Mouse (Mus musculus): ENCODE data around the gene Ehbp1.
A peak's percentile ranks its signal among the peaks of the same experiment; 100 is the strongest.

Gene Ehbp1

GRCm38 (mm10) chr11:22286885-22287512 lies 55.1 kb downstream of the Ehbp1 start:
- DNase-seq (ENCODE audit: extremely low read depth, low read depth), result peak; percentile 84

GRCm38 (mm10) chr11:22286371-22286872 lies 55.7 kb downstream of the Ehbp1 start:
- DNase-seq (ENCODE audit: extremely low read depth, low read depth), result no peak

DNA sequence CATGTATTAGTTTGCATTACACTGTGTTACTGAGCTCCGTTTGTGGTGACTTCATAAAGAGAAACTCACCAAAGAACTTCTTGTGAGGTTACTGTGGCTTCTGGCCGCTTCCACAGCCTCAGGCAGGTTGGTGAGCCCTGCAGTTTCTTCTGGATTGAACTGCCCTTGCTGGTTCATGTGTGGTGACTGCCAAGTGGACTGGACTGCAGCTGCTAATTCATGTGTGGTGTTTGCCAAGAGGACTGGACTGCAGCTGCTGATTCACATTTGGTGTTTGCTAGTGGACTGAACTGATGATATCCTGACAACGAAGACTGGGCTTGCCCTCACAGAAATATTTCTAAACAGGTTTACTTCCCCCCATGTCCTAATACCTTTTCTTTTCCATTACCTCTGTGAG lies 65.4 kb downstream of the Ehbp1 start:
- no peak for DNase-seq (ENCODE audit: extremely low read depth, low read depth)

- DNase-seq (ENCODE audit: extremely low read depth, low read depth), result no peak
Measured at GRCm38 (mm10) chr11:22274144-22274543, 67.9 kb downstream of the Ehbp1 start.

GRCm38 (mm10) chr11:22273378-22273777 lies 68.7 kb downstream of the Ehbp1 start:
- no peak for DNase-seq (ENCODE audit: extremely low read depth, low read depth)

- DNase-seq (ENCODE audit: extremely low read depth, low read depth), result no peak
Measured at GRCm38 (mm10) chr11:22271889-22272288, 70.2 kb downstream of the Ehbp1 start.

DNA sequence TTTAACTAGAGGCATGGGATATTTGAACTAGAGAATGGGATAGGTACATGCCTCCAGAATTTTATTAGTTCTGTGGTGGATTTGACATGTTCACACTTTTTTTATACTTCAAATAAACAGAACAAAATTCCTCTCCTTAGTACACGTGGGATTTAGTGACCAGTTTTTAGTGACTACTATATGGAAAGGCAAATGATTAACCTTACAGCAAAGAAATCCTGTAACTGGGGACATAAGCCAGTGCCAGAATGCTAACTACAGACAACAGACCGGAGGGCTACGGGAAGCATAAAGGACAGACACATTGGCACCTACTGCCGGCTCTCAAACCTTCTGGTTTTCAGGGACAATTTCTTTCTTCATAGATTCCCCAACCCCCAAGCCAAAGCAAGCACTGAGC lies 72.4 kb downstream of the Ehbp1 start:
- DNase-seq (ENCODE audit: extremely low read depth, low read depth), result no peak

DNA sequence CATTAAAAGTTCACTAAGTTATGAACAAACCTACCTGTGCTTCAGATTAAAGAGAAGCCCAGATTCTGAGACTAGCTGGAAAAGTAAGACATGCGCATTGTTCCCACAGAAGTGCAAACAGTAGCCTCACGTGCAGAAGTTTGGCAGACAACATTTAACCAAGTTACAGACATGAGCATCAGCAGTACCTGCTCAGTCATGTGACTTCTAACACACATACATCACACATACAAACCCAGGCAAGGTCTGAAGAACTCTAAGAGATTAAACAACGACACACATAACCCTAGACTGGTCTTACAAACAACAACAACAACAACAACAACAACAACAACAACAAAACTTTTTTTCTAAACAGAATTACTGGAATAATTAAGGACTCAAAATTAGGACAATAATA lies 72.9 kb downstream of the Ehbp1 start:
- DNase-seq (ENCODE audit: extremely low read depth, low read depth), result no peak

DNA sequence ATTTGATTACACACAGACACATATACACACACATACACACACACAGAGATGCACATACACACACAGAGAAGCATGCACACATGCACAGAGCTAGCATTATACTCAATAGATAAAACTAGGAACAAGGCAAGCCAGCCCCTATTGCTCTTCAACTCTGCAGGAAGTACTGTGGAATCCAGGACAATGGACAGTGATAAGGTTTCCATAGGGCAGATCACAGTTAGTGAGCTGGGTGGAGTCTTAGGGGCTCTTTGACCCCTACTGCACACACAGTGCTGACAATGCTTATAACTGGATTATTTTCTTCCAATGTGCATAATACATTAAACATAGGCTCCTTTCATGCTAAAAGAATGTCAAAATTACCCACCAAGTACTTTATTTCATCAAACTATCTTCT lies 75.1 kb downstream of the Ehbp1 start:
- no peak for DNase-seq (ENCODE audit: extremely low read depth, low read depth)

GRCm38 (mm10) chr11:22255418-22255817 lies 86.7 kb downstream of the Ehbp1 start:
- no peak for DNase-seq (ENCODE audit: extremely low read depth, low read depth)

GRCm38 (mm10) chr11:22249363-22249762 lies 92.7 kb downstream of the Ehbp1 start:
- no peak for DNase-seq (ENCODE audit: extremely low read depth, low read depth)

GRCm38 (mm10) chr11:22247736-22248135 lies 94.4 kb downstream of the Ehbp1 start:
- no peak for DNase-seq (ENCODE audit: extremely low read depth, low read depth)

- DNase-seq (ENCODE audit: extremely low read depth, low read depth), result no peak
Measured at GRCm38 (mm10) chr11:22247069-22247468, 95.0 kb downstream of the Ehbp1 start.

DNA sequence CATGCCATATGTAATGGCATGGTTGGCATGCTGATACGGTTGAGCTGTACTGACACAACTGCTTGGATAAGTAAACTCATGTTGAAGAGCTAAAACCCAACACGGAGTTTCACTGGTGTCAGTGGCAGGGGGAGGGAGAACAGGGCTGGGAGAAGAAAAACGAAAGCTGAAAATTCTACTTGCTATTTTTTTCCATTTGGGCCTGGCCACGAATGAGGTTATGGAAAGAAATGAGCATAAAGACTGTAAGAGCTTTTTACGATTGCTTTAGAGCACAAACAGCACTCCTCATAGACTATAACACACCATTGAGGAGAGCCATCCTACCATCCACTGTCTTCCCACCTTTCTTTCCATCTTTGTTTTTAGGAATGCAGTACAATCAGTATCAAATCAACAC lies 106.5 kb downstream of the Ehbp1 start:
- DNase-seq (ENCODE audit: extremely low read depth, low read depth), result no peak

DNA sequence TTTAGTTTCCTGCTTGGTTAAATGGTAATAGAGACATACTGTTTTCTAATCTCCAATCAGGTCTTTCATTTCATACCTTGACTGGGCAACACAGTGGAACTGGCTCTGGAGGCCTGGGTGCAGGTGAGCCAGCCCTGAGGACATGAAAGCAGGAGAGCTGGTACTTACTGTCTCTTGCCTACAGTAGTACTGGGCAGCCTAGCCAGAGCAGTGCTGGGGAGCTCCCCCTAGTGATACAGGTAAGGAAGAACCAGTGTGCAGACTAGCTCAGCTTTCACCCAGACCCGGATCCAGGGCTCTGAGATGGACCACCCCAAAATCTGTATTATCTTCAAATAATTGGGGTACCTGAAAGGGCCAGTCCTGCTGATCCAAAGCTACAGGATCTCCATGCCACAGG lies 107.4 kb downstream of the Ehbp1 start:
- DNase-seq (ENCODE audit: extremely low read depth, low read depth), result no peak

DNA sequence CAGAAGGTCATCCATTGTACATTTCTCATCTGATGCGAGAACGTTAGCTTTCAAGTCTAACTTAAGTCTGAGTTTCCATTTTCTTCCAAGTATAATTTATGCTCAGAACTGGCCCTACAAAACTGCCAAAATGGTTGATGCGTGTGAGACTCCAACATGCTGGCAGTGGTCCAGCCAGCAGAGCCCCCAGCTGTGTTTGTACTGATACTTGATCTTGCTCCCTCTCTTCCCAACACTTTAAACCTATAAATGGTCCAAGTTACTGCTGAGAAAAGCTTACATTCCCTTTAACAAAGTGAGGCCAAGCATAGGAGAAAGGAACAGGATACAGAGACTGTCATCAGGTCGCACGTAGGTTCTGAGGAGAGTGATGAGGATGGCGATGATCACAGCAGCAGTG lies 111.2 kb downstream of the Ehbp1 start:
- no peak for DNase-seq (ENCODE audit: extremely low read depth, low read depth)

DNA sequence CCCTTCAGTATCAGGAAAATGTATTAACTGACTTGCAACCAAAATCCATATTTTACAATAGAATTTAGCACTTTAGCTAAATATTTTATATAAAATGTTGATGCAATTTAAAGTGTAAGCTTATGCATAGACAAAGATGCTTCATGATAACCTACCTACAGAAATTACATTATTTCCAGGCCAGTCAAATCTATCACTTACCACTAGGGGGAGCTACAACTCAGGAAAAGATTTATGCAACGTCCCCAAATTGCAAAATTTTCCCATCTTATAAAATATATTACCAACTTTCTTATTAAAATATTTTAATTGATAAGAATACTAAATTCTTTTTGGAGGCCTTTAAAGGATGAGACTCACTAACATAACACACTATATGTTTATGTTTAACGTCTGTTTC lies 116.5 kb downstream of the Ehbp1 start:
- DNase-seq (ENCODE audit: extremely low read depth, low read depth), result peak; percentile 21

GRCm38 (mm10) chr11:22218222-22218621 lies 123.9 kb downstream of the Ehbp1 start:
- no peak for DNase-seq (ENCODE audit: extremely low read depth, low read depth)

GRCm38 (mm10) chr11:22216941-22217340 lies 125.2 kb downstream of the Ehbp1 start:
- no peak for DNase-seq (ENCODE audit: extremely low read depth, low read depth)

- no peak for DNase-seq (ENCODE audit: extremely low read depth, low read depth)
Measured at GRCm38 (mm10) chr11:22206611-22207010, 135.5 kb downstream of the Ehbp1 start.

- DNase-seq (ENCODE audit: extremely low read depth, low read depth), result no peak
Measured at GRCm38 (mm10) chr11:22206191-22206590, 135.9 kb downstream of the Ehbp1 start.

DNA sequence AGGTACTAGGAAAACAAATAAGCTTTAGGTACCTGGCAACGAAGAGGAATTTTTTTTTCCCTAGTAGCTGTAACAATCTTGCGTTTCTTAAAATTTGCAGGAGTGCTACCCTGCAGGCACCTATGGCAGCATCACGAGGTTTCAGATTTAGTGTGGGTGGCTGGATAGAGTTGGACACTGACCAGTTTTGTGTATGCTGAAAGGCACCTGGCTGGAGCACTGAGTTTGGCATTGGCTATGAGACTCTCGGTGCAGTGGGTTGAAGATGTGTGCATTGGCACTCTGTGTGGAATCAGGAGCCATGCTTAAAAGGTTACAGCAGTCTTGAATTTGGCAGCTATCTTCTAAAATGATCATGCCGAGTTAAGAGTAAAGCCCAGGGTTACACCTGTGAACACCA lies 138.7 kb downstream of the Ehbp1 start:
- no peak for DNase-seq (ENCODE audit: extremely low read depth, low read depth)

GRCm38 (mm10) chr11:22201125-22201524 lies 141.0 kb downstream of the Ehbp1 start:
- DNase-seq (ENCODE audit: extremely low read depth, low read depth), result no peak

DNA sequence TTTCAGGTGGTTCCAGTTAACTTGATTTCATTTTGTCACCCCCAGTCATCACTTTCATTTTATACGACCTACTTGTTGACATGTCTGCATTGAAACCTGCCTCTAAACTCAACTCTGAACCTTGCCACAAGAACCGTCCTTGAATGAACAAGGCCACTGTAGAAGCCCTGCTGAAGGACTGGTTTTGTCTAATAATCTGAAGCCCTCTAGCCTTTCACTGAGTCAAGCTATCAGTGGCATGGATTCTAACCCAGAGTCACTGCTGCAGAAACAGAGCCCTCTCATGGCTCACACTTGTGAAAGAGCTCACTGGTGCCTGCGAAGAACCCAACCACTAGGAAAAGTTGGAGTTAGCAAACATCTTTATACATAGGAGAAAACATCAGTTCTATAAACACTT lies 142.2 kb downstream of the Ehbp1 start:
- DNase-seq (ENCODE audit: extremely low read depth, low read depth), result no peak

All from MEL-GATA-1-ER (cell line).